Mouse (Mus musculus): ENCODE results near the gene Rasgef1a. TPM values are rescaled to one million over a fixed set of nuclear protein-coding genes. Genes with fewer than 3 reads are reported as not detected.

The Rasgef1a gene
- 1 to 10 TPM; 3.5 to 3.6 TPM for polyA plus RNA-seq (2017; shearing (Covaris generic))

GRCm38 (mm10) chr6:118010756-118011615 is at the start of gene Rasgef1a:
Rasgef1a (plus strand) TSS chr6:118011438.

GRCm38 (mm10) chr6:118138731-118139709 is 127.8 kb downstream of the Rasgef1a start, which contains the start of gene Csgalnact2:
Csgalnact2 (minus strand) TSS chr6:118139140.

Other genes starting within 250 kb of the Rasgef1a start
- gene Zfp637, start 170.3 kb upstream of the Rasgef1a start, polyA plus RNA-seq (2017; shearing (Covaris generic)), result 10 to 100 TPM; 25.1 to 31.5 TPM
- gene Zfp239, start 149.3 kb upstream of the Rasgef1a start, polyA plus RNA-seq (2017; shearing (Covaris generic)), result 1 to 10 TPM; 2.6 to 4.1 TPM
- gene Hnrnpf, start 111.1 kb upstream of the Rasgef1a start, polyA plus RNA-seq (2017; shearing (Covaris generic)), result 1,000 to 10,000 TPM; 1,051 to 1,224 TPM
- gene Fxyd4, start 73.7 kb upstream of the Rasgef1a start, polyA plus RNA-seq (2017; shearing (Covaris generic)), result 1 to 10 TPM; 1.6 to 3.9 TPM
- gene Csgalnact2, start 127.7 kb downstream of the Rasgef1a start, polyA plus RNA-seq (2017; shearing (Covaris generic)), result 10 to 100 TPM; 15.1 to 18.2 TPM
- gene Ret, start 186.3 kb downstream of the Rasgef1a start, polyA plus RNA-seq (2017; shearing (Covaris generic)), result under 1 TPM; 0.48 to 0.70 TPM